Mouse (Mus musculus): ENCODE data around the gene Tox4. TPM values are rescaled to one million over a fixed set of nuclear protein-coding genes. Genes with fewer than 3 reads are reported as not detected.
A peak's percentile ranks its signal among the peaks of the same experiment; 100 is the strongest.
"Not testable (repeated sequence)": the region's sequence is repeated elsewhere in the genome, so short reads cannot be mapped to it uniquely, and the experiment has no call there.

Gene Tox4
- total RNA-seq (2014; fragmentation: Nextera tagmentation) (24.9 and 26.9 TPM in 2 replicates), total RNA-seq (2017) (29.7 and 32.5 TPM in 2 replicates)

- peak; percentile 95 for ATAC-seq (replicated peaks; ENCODE audit: low FRiP score, low TSS enrichment, poor library complexity, severe bottlenecking)
Measured at GRCm38 (mm10) chr14:52278932-52279746, at the start of gene Tox4, which contains the start of gene Rab2b. TSS of gene Tox4 (plus strand) at chr14:52279146. TSS of gene Rab2b (minus strand) at chr14:52279545.

- peak; percentile 35; the same call in 1 of the 2 replicates for ATAC-seq (replicated peaks; ENCODE audit: low FRiP score, low TSS enrichment, poor library complexity, severe bottlenecking)
Measured at GRCm38 (mm10) chr14:52232249-52232648, 46.7 kb upstream of the Tox4 start.

- peak; percentile 70 for ATAC-seq (replicated peaks; ENCODE audit: low FRiP score, low TSS enrichment, poor library complexity, severe bottlenecking)
Measured at GRCm38 (mm10) chr14:52235165-52235564, 43.8 kb upstream of the Tox4 start.

- ATAC-seq (replicated peaks; ENCODE audit: low FRiP score, low TSS enrichment, poor library complexity, severe bottlenecking) = no peak
Measured at GRCm38 (mm10) chr14:52236216-52236615, 42.7 kb upstream of the Tox4 start.

GRCm38 (mm10) chr14:52244041-52244689, 34.8 kb upstream of the Tox4 start:
- peak; percentile 99 for ATAC-seq (replicated peaks; ENCODE audit: low FRiP score, low TSS enrichment, poor library complexity, severe bottlenecking)

GRCm38 (mm10) chr14:52244690-52245042, 34.3 kb upstream of the Tox4 start:
- no peak for ATAC-seq (replicated peaks; ENCODE audit: low FRiP score, low TSS enrichment, poor library complexity, severe bottlenecking)

GRCm38 (mm10) chr14:52246129-52246528, 32.8 kb upstream of the Tox4 start:
- ATAC-seq (replicated peaks; ENCODE audit: low FRiP score, low TSS enrichment, poor library complexity, severe bottlenecking) = no peak

- no peak for ATAC-seq (replicated peaks; ENCODE audit: low FRiP score, low TSS enrichment, poor library complexity, severe bottlenecking)
Measured at GRCm38 (mm10) chr14:52256311-52257175, 22.4 kb upstream of the Tox4 start.

- peak; percentile 99 for ATAC-seq (replicated peaks; ENCODE audit: low FRiP score, low TSS enrichment, poor library complexity, severe bottlenecking)
Measured at GRCm38 (mm10) chr14:52257484-52258213, 21.3 kb upstream of the Tox4 start, which contains the start of gene Chd8. TSS of gene Chd8 (minus strand) at chr14:52257780.

- ATAC-seq (replicated peaks; ENCODE audit: low FRiP score, low TSS enrichment, poor library complexity, severe bottlenecking) = no peak
Measured at GRCm38 (mm10) chr14:52272781-52273180, 6.2 kb upstream of the Tox4 start.

- ATAC-seq (replicated peaks; ENCODE audit: low FRiP score, low TSS enrichment, poor library complexity, severe bottlenecking) = no peak
Measured at GRCm38 (mm10) chr14:52277210-52277609, 1.7 kb upstream of the Tox4 start.

GRCm38 (mm10) chr14:52279747-52280120, 788 bp downstream of the Tox4 start:
- ATAC-seq (replicated peaks; ENCODE audit: low FRiP score, low TSS enrichment, poor library complexity, severe bottlenecking) = no peak

- ATAC-seq (replicated peaks; ENCODE audit: low FRiP score, low TSS enrichment, poor library complexity, severe bottlenecking) = no peak
Measured at GRCm38 (mm10) chr14:52283629-52284028, 4.7 kb downstream of the Tox4 start.

GRCm38 (mm10) chr14:52284191-52284590, 5.2 kb downstream of the Tox4 start:
- ATAC-seq (replicated peaks; ENCODE audit: low FRiP score, low TSS enrichment, poor library complexity, severe bottlenecking) = no peak

- peak; percentile 58 for ATAC-seq (replicated peaks; ENCODE audit: low FRiP score, low TSS enrichment, poor library complexity, severe bottlenecking)
Measured at GRCm38 (mm10) chr14:52295558-52296264, 16.8 kb downstream of the Tox4 start.

- ATAC-seq (replicated peaks; ENCODE audit: low FRiP score, low TSS enrichment, poor library complexity, severe bottlenecking) = not testable (repeated sequence)
Measured at GRCm38 (mm10) chr14:52303517-52303916, 24.6 kb downstream of the Tox4 start.

- ATAC-seq (replicated peaks; ENCODE audit: low FRiP score, low TSS enrichment, poor library complexity, severe bottlenecking) = peak; percentile 94
Measured at GRCm38 (mm10) chr14:52304644-52305271, 25.8 kb downstream of the Tox4 start, which contains the start of gene Mettl3. TSS of gene Mettl3 (minus strand) at chr14:52305128.

- peak; percentile 59 for ATAC-seq (replicated peaks; ENCODE audit: low FRiP score, low TSS enrichment, poor library complexity, severe bottlenecking)
Measured at GRCm38 (mm10) chr14:52306100-52306499, 27.2 kb downstream of the Tox4 start.

Measured in megakaryocyte-erythroid progenitor cell, adult 5-6 weeks (primary cell).